Mouse (Mus musculus) MEL (cell line): Measurements from ENCODE around the gene Rbms3. TPM values are rescaled to one million over a fixed set of nuclear protein-coding genes. Genes with fewer than 3 reads are reported as not detected.

Experiments used
- DNase-seq: peaks from one replicate; pipeline ENCODE4 v3.0.0; 2011; ENCODE audit warnings: low read depth, low spot score
- H3K27ac ChIP-seq: 2 replicates; pipeline ENCODE4 v1.5.1; 2012; ENCODE audit warnings: low read depth, mild to moderate bottlenecking, control low read depth, low read length, moderate library complexity; ENCODE audit not compliant: control insufficient read depth
- H3K27me3 ChIP-seq, 2 experiments: fragments of 150-350 bp in 1 of 2; sonication (generic) in 1 of 2; 2 replicates each; pipeline ENCODE4 v1.6.1; 2012; ENCODE audit warnings: low read length in 2 of 2, mild to moderate bottlenecking in 2 of 2, improper control_type of control experiment in 1 of 2, moderate library complexity in 1 of 2; ENCODE audit not compliant: insufficient read depth in 2 of 2, control insufficient read depth in 1 of 2
- H3K36me3 ChIP-seq, 2 experiments: 2 replicates each; pipeline ENCODE4 v1.6.1; 2012 to 2014; ENCODE audit warnings: low read length in 2 of 2, improper control_type of control experiment in 1 of 2, inconsistent platforms in 1 of 2, mild to moderate bottlenecking in 1 of 2; ENCODE audit not compliant: insufficient read depth in 2 of 2, control insufficient read depth in 1 of 2
- H3K4me1 ChIP-seq, 2 experiments: fragments of 150-350 bp in 1 of 2; sonication (generic) in 1 of 2; 2 replicates each; pipeline ENCODE4 v1.6.1; 2012; ENCODE audit warnings: low read length in 2 of 2, improper control_type of control experiment in 1 of 2, mild to moderate bottlenecking in 1 of 2; ENCODE audit not compliant: insufficient read depth in 2 of 2, control insufficient read depth in 1 of 2
- H3K4me3 ChIP-seq, 2 experiments: fragments of 150-350 bp in 1 of 2; sonication (generic) in 1 of 2; 2 replicates each; pipeline ENCODE4 v1.5.1; 2012; ENCODE audit warnings: low read depth in 2 of 2, low read length in 2 of 2, mild to moderate bottlenecking in 2 of 2, moderate library complexity in 2 of 2, control low read depth in 1 of 2, improper control_type of control experiment in 1 of 2; ENCODE audit not compliant: control insufficient read depth in 1 of 2, insufficient read depth in 1 of 2
- H3K79me2 ChIP-seq: 2 replicates; pipeline ENCODE4 v1.6.1; 2012; ENCODE audit warnings: mild to moderate bottlenecking, low read length, moderate library complexity; ENCODE audit not compliant: control insufficient read depth, poor library complexity, insufficient read depth
- H3K9ac ChIP-seq: 2 replicates; pipeline ENCODE4 v1.6.1; 2012; ENCODE audit warnings: low read depth, mild to moderate bottlenecking, control low read depth, low read length, moderate library complexity; ENCODE audit not compliant: control insufficient read depth, poor library complexity, severe bottlenecking
- H3K9me3 ChIP-seq: fragments of 150-350 bp; sonication (generic); replicated peaks from 2 replicates; pipeline ENCODE4 v1.6.1; 2012; ENCODE audit warnings: mild to moderate bottlenecking, low read length, improper control_type of control experiment, moderate library complexity; ENCODE audit not compliant: insufficient read depth
- BHLHE40 ChIP-seq: IDR thresholded peaks from 2 replicates; pipeline ENCODE4 v1.6.1; 2012; ENCODE audit warnings: low read depth, mild to moderate bottlenecking, inconsistent platforms, low read length, improper control_type of control experiment, borderline replicate concordance
- EP300 ChIP-seq, 2 experiments: IDR thresholded peaks; 2 replicates each; pipeline ENCODE4 v1.6.1; 2011; ENCODE audit warnings: improper control_type of control experiment in 2 of 2, low read length in 2 of 2, low read depth in 1 of 2, mild to moderate bottlenecking in 1 of 2
- ETS1 ChIP-seq: IDR thresholded peaks from 2 replicates; pipeline ENCODE4 v1.6.1; 2012; ENCODE audit warnings: low read depth, mild to moderate bottlenecking, inconsistent platforms, low read length, improper control_type of control experiment, moderate library complexity
- GATA1 ChIP-seq: IDR thresholded peaks from 2 replicates; pipeline ENCODE4 v1.6.1; 2011; ENCODE audit warnings: low read depth, low read length, improper control_type of control experiment
- JUND ChIP-seq: IDR thresholded peaks from 2 replicates; pipeline ENCODE4 v1.6.1; 2011; ENCODE audit warnings: low read depth, mild to moderate bottlenecking, improper control_type of control experiment, low read length
- MAZ ChIP-seq: IDR thresholded peaks from 2 replicates; pipeline ENCODE4 v1.6.1; 2012; ENCODE audit warnings: low read depth, mild to moderate bottlenecking, inconsistent platforms, low read length, improper control_type of control experiment
- MYB ChIP-seq: IDR thresholded peaks from 2 replicates; pipeline ENCODE4 v1.6.1; 2011; ENCODE audit warnings: mild to moderate bottlenecking, low read depth, low read length, improper control_type of control experiment
- RAD21 ChIP-seq: IDR thresholded peaks from 2 replicates; pipeline ENCODE4 v1.6.1; 2011; ENCODE audit warnings: mild to moderate bottlenecking, low read depth, low read length, improper control_type of control experiment
- SMC3 ChIP-seq: IDR thresholded peaks from 2 replicates; pipeline ENCODE4 v1.6.1; 2011; ENCODE audit warnings: low read depth, low read length, improper control_type of control experiment
- TAL1 ChIP-seq: IDR thresholded peaks from 2 replicates; pipeline ENCODE4 v1.6.1; 2012; ENCODE audit warnings: mild to moderate bottlenecking, inconsistent platforms, low read length, moderate library complexity, mixed read lengths
- USF2 ChIP-seq, 2 experiments: IDR thresholded peaks; 2 replicates each; pipeline ENCODE4 v1.6.1; 2011 to 2012; ENCODE audit warnings: improper control_type of control experiment in 2 of 2, low read length in 2 of 2, borderline replicate concordance in 1 of 2, inconsistent platforms in 1 of 2, low read depth in 1 of 2, mild to moderate bottlenecking in 1 of 2; ENCODE audit not compliant: insufficient read depth in 1 of 2
- ZMIZ1 ChIP-seq: IDR thresholded peaks from 2 replicates; pipeline ENCODE4 v1.6.1; 2012; ENCODE audit warnings: low read depth, mild to moderate bottlenecking, inconsistent platforms, low read length, improper control_type of control experiment, moderate library complexity
- polyA plus RNA-seq, 2 experiments: library from polyadenylated mRNA; stranded (reverse) in 1 of 2; unstranded in 1 of 2; fragments of >175 nt in 1 of 2; fragments of >200 nt in 1 of 2; gene quantifications; 2 replicates each; pipeline versions ENCODE4 v1.2.1 to v1.2.4; 2012; ENCODE audit warnings: low replicate concordance in 2 of 2, low read depth in 1 of 2; ENCODE audit not compliant: insufficient read length in 2 of 2, insufficient read depth in 1 of 2, missing spikeins in 1 of 2
- total RNA-seq: library from RNA; depleted of rRNA; stranded (reverse); fragments of 300-350 nt; gene quantifications from 2 replicates; pipeline ENCODE4 v1.2.3, GENCODE M21; 2012

Gene Rbms3
- total and polyA plus RNA-seq, 3 experiments, result not detected

- TF ChIP-seq GATA1 (0 out of 2 replicates have a peak, but pooled peaks have one; percentile 4), TAL1 (no peak; the same call in 1 of the 2 replicates), MAZ (no peak), EP300 (IDR thresholded peaks at IDR 0.05; ENCODE audit: low read depth in 1 of 2, low read length in 2 of 2) (peak; percentile 16 to 34; a peak in 2 of 4 replicates)
- TF ChIP-seq, all 39 proteins: peak for 2
These were observed 816.3 kb downstream of the Rbms3 start for GRCm38 (mm10) chr9:116813396-116813795.

GRCm38 (mm10) chr9:116809260-116809659, 820.5 kb downstream of the Rbms3 start:
- H3K9me3 ChIP-seq, result no peaks in the 10 kb centered on the region
- H3K4me3 ChIP-seq, result no peak overlapping the region
- no peaks in the 10 kb centered on the region for H3K4me1 ChIP-seq
- H3K27me3 ChIP-seq, result no peaks in the 10 kb centered on the region
- no peak overlapping the region for H3K27ac ChIP-seq
- H3K79me2 ChIP-seq, result no peaks in the 10 kb centered on the region
- no peak for DNase-seq
- no peaks in the 10 kb centered on the region for H3K36me3 ChIP-seq
- TF ChIP-seq RAD21 (no peak), SMC3 (no peak), BHLHE40 (no peak), ETS1 (no peak), USF2 (IDR thresholded peaks at IDR 0.05; ENCODE audit: borderline replicate concordance in 1 of 2, insufficient read depth in 1 of 2, low read depth in 1 of 2, low read length in 2 of 2) (no peak), JUND (no peak)
- TF ChIP-seq, all 39 proteins: peak for 0
- H3K9ac ChIP-seq, result no peak overlapping the region

More at GRCm38 (mm10) chr9:116813396-116813795, 816.3 kb downstream of the Rbms3 start:
- DNase-seq, result peak; percentile 15
- Histone ChIP-seq H3K9me3 (no peaks in the 10 kb centered on the region), H3K4me1 (peaks cover 0 to 2% of the 10 kb centered on the region in 2 experiments; a peak in 2 of 4 replicates), H3K9ac (no peak overlapping the region), H3K4me3 (no peak overlapping the region), H3K27ac (no peak overlapping the region), H3K27me3 (no peaks in the 10 kb centered on the region), H3K79me2 (no peaks in the 10 kb centered on the region), H3K36me3 (no peaks in the 10 kb centered on the region; a peak in 1 of 4 replicates)

- Histone ChIP-seq H3K27me3 (no peaks in the 10 kb centered on the region), H3K9me3 (no peaks in the 10 kb centered on the region), H3K4me3 (no peak overlapping the region), H3K79me2 (no peaks in the 10 kb centered on the region), H3K4me1 (no peaks in the 10 kb centered on the region), H3K36me3 (no peaks in the 10 kb centered on the region), H3K9ac (no peak overlapping the region), H3K27ac (no peak overlapping the region)
- TF ChIP-seq ZMIZ1 (no peak), MYB (no peak)
- no peak for DNase-seq
These were observed 821.3 kb downstream of the Rbms3 start for GRCm38 (mm10) chr9:116808401-116808800.
